Mouse (Mus musculus): Measurements from ENCODE around the gene Hoxc10.

The Hoxc10 gene

DNA sequence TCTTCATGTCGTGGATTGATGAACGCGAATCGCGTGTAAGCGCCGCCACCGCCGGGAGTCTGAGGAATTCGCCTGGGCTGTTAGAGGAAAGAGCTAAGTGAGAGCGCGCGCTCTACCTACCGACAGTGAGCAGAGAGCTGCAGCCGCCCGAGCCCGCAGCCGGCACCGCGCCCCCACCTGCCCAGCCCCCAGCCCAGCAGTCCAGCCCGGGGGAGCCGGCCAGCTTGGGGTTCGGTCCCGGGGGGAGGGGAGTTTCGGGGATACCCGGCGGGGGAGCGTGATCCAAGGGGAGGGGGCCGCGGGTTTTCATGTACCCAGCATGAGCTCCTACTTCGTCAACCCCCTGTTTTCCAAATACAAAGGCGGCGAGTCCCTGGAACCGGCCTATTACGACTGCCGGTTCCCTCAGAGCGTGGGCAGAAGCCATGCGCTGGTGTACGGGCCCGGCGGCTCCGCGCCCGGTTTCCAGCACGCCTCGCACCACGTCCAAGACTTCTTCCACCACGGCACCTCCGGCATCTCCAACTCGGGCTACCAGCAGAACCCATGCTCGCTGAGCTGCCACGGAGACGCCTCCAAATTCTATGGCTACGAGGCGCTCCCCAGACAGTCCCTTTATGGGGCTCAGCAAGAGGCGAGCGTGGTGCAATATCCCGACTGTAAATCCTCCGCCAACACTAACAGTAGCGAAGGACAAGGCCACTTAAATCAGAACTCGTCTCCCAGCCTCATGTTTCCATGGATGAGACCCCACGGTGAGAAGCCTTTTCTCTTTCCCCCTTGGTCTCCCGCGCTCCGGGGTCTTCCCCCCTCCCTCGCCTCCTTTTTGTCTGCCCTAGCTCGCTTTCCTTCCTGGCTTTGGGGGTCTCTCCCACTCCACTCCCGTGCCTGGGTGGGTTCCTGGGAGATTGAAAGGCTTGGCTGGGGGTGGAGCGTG, 24.1 kb downstream of the Hoxc10 start, which contains the start of gene Hoxc8:
TSS of gene Hoxc8 (plus strand) at position 147 of the 937 bp plus-strand sequence.
- DNase-seq (ENCODE audit: low spot score) = no peak

DNA sequence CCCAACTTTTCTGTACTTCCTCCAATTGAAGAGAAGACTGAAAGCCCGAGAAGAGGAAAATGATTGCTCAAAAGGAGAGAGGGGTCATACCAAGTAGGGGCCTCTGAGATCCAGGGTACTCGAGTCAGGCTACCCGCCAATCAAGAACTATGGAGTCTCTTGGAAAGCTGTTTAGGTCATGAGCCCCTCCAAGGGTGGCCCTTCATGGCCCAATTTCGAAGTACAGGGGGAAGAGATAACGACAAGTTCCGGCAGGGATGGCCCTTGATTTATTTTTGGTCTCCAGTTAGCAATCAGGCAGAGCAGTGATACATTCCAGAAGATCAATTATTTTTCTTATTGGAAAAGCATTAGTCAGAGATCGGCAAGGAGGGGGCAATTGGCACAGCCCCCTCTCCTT, 25.2 kb downstream of the Hoxc10 start:
- no peak for DNase-seq (ENCODE audit: low spot score)

DNA sequence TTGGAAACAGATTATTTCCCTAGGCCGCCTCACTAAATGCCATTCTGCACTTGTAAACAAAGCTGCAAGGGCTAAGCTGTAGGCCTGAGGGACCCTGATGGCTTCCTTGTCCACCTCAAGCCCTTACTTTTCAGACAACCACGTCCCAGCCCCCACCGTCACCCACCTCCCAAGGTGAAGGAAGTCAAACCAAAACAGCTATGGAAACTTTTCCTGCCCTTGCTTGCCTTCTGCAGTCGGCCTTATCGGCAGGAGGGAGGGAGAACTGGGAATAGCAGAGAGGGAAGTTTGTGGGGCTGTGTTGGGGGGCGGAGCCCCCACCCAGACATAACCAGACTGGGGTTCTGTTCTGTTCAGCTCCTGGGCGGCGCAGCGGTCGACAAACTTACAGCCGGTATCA, 25.6 kb downstream of the Hoxc10 start:
- DNase-seq (ENCODE audit: low spot score) = no peak

DNA sequence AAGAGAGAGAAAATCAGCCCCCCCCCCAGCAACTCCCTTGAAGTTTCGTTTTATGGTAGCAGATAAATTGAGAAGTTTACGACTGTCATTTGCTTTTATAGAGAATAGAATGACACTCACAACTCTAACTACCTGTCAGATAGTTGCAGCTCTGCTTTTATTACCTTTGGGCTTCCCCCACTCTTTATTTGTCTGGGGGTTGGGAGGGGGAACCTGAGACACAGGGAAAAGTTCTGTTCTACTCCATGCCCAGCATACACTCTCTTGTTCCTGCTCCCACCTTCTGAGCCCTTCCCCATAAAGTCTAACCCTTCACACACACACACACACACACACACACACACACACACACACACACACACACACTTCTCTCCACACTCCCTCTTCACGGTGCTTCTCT, 26.3 kb downstream of the Hoxc10 start:
- DNase-seq (ENCODE audit: low spot score) = no peak

DNA sequence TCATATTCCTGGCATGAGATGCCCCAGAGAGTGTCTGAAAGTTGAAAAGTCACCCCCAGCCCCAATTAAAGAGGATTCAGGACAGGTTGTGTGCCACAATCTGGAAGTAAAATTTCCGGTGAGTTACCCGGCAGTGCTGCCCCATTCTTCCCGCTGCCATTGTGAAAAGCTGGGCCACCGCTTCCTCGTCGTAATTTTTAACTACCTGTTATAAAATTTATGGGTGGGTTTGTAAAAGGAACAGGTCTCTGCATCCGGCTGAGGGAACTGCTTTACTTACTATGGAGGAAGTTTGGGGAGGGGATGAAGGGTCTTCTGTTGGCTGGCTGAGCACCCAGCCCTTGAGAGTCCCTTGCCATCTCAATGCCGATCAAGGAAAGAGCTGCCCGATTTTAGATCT, 30.0 kb downstream of the Hoxc10 start:
- no peak for DNase-seq (ENCODE audit: low spot score)

DNA sequence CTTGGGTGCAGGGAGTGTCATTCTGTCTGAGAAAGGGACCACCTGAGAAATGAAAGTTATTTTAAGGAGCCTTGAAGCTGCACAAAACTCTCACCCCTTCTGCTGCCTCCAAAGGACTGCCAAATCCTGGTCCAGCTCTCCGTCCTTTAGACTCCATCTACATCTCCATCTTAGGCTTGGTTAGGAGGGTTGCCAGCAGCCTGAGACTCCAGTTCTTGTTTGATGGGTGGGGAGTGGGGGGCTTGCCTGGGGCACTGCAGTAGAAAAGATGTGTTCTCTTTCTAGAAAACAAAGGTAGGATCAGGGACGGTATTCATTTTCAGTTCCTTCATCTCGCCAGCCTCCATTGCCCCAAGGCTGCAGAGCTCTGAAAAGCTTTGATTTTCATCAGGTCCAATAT, 30.8 kb downstream of the Hoxc10 start:
- DNase-seq (ENCODE audit: low spot score) = no peak

DNA sequence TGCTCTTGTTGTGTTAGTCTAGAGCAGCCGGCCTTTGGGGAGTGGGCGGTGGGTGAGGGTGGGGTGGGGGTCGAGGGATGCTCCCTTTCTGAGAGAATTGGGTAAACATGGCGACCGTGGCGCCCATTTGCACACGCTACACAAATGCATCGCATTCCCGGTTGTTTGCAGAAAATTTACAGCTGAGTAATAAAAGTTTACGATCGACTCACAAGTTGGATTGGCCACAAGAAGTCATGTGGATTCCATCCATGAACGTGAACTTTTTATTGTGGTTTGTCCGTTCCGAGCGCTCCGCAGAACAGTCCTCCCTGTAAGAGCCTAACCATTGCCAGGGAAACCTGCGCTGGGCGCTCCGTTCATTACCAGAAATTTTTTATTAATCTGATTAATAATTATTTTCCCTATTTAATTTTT, 31.4 kb downstream of the Hoxc10 start, which contains the start of gene Hoxc6:
TSS of gene Hoxc6 (plus strand) at position 319 of the 417 bp plus-strand sequence.
- no peak for DNase-seq (ENCODE audit: low spot score)

DNA sequence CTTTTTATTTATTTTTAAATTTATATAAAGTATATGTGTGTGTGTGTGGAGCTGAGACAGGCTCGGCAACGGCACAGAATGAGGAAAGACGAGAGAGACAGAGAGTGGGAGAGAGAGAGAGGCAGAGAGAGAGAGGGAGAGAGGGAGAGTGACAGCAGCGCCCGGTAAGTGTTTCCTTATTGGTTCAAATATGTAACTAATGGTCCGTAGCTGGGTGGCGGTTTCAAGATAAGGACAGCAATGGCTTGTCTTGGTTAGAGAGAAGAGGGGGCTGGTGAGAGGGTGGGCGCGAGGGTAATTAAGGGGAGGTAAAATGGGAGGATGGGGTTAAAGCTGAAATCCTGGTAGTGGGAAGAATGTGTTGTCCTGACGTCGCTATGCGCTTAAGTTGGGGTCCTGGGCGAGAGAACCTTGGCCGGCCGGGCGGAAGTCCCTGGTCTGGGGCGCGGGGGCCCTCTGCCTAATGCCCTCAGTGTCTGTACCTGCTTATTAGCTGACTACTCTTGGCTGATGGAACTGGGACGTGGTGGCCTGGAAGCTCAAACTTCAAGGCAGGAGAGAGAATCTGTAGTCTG, 32.1 kb downstream of the Hoxc10 start:
- no peak for DNase-seq (ENCODE audit: low spot score)

DNA sequence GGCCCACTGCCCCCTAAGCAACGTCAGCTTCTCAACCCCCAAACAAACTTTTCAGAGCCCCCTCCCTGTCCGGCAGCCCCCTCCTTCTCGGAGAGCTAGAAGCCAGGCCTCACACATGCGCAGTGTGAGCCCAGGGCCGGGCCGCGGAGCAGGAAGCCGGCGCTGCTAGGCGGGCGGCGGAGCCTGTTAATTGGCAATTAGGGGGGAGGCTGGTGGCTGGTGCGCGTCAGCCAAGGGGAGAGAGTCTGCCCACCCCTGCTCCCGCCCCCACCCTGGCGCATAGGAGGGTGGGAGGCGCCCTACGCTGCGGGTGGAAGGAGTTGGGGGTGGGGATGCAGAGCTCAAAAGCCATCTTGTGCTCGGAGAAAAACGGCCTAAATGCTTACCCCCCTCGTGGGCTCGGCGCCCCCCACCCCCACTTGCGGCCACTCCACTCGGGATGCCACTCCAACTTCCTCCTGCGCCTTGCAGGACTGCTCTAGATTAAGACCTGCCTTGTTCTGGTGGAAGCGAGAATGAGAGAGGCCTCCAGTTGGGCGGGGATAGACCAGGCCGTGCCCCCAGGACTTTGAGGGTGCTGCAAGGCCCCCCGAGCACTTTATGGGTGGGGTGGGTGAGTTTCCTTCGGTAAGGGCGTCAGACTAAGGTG, 32.7 kb downstream of the Hoxc10 start:
- no peak for DNase-seq (ENCODE audit: low spot score)

DNA sequence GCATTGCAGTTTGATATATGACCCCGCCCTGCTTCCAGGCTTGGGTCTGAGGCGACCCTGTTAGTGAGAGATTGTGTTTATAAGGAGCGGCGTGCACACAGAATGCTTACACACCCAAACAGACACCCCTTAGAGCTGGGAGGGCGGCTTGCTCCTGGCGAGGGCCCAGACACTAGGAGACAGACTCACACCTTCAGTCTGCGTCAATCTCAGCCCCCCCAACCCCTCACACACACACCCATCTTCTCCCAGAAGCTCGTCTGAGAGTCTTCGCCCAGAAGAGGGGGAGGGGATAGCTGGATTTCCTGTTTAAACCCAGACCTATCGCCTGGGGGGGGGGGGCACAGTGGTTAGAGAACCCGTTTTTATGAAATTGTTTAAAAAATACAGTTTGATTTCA, 33.4 kb downstream of the Hoxc10 start:
- DNase-seq (ENCODE audit: low spot score) = no peak

DNA sequence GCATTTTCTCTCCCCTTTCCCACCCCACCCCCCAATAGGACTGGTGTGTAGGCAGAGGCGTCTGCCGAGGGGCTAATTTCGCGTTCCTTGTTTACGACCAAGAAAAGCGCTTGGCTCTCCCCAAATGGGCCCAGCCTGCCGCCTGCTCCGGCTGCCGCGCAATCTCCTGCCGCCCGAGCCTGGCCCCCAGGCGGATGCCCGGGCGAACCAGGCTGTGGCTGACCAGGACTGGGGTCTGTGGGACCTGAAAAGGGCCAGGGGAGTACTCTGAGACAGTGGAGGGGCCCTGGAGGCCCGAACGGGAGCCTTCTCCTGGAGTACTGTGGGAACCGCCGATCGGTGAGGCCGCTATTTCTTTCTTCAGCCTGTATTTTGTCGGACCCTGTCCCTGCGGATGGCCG, 33.9 kb downstream of the Hoxc10 start:
- DNase-seq (ENCODE audit: low spot score) = no peak

DNA sequence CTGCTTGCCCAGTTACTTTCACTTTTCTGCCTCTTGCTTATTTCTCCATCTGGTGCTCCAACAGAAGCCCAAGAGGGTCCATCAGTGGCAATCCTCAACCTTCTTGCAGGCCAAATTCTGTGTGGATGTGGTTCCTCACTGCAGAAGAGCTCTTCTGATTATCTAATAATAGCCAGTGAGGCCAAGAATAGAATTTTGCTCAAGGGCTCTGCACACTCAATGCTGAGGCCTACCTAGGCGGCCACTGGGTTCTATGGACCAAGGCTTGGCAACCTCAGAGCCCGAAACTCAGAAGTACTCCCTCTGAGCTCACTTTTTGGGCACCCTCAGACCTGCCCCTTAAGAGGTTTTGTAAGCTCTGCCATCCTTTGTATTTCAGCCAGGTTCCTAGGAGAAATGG, 34.8 kb downstream of the Hoxc10 start:
- DNase-seq (ENCODE audit: low spot score) = no peak

DNA sequence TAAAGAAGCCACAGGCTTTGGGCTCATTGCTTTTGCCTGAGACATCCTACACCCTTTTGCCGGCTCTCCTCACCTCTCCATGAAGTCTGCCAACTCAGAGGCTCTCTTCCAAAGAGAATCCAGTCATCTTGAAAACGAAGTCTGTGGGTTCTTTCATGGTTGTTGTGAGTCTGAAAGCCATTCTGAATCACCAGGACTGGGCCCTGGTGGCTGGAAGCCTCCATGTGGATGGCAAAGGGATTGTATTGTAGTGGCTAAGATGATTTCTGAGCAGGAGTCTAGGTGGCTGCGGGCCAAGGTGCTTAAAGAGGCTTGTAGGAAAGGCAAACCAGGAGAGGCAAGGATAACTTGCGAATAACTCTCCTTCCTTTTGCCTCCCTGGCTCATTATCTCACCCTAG, 35.6 kb downstream of the Hoxc10 start:
- no peak for DNase-seq (ENCODE audit: low spot score)

DNA sequence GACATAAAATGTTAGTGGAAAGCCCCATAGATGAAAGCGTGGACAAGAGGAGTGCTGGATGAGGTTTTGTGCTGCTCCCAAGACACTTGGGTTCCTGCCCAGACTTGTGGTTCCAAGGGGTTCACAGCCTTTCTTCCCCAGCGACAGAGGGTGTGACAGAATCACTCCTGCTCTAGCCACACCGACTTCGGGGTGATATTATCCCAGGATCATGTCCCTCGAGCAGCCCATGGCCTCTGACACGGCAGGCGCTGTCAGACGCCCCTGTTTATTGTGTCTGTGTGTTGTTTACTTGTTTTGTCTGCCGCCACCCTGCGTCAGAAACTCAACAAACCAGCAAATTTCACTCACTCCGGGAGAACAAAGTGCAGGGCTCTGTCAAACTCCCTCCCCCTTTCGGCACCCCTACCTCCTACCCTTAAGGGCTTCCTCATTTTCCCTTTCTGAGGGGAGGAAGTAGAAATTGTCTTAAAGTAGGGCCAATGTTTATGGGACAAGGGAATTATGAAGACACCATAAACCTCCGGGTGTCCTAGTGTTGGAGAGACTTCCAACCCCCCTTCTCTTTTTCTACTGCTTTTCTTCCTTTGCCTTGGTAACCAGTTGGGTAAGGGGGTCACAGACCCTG, 36.3 kb downstream of the Hoxc10 start:
- no peak for DNase-seq (ENCODE audit: low spot score)

DNA sequence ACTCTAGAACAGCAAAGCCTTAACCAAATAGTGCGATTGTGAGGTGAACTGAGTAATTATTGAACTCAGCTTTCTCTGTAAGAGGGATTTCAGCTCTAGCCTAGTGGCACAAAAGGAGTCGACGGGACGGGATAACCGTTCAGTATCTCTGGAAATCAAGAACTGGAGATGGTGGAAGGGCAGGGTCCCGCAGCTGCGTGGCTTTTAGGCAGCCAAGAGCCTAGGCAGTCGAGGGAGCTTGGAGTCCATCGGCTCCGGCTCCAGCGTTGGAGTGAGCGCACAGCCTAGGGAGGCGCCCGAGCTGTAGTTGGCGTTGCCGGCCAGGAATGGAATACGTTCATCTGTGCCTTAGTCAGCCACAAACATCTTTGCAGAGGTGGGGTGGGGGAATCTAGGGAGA, 38.7 kb downstream of the Hoxc10 start:
- no peak for DNase-seq (ENCODE audit: low spot score)

DNA sequence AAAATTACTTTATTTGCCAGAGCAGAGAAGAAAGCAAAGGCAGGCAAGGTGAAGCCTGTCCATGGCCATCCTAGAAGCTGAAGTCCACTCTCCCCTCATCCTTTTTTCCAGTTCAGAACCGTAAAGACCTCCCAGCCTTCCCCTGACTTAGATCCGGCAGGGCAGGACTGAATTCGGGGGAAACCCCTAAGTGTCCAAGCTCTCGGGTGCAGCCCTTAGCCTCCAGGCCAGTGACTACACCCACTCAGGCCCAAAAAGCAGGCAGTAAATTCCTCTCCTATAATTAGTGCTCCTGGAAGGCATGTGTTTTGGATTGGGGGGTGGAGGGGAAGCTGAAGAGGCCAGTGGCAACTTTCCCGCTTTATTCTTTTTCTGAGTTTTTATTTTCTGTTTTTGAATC, 39.2 kb downstream of the Hoxc10 start:
- DNase-seq (ENCODE audit: low spot score) = no peak

DNA sequence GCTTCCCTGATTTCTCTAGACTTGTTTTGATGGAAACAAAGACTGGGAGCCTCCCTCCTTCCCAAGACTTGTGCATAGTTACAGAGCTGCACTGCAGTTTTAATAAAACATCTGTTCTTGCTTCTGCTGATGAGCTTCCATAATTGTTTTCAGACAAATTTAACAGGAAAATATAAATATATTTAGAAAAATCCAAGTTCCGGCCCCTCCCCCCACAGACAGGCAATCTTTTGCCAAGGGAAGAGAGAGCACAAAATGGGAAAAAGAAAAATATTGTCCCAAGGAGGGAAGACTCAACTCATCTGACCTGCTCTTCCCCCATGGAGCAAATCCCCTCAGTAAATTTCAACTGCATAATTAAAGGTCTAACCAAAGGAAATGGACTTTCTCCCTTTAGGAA, 39.7 kb downstream of the Hoxc10 start:
- DNase-seq (ENCODE audit: low spot score) = no peak

DNA sequence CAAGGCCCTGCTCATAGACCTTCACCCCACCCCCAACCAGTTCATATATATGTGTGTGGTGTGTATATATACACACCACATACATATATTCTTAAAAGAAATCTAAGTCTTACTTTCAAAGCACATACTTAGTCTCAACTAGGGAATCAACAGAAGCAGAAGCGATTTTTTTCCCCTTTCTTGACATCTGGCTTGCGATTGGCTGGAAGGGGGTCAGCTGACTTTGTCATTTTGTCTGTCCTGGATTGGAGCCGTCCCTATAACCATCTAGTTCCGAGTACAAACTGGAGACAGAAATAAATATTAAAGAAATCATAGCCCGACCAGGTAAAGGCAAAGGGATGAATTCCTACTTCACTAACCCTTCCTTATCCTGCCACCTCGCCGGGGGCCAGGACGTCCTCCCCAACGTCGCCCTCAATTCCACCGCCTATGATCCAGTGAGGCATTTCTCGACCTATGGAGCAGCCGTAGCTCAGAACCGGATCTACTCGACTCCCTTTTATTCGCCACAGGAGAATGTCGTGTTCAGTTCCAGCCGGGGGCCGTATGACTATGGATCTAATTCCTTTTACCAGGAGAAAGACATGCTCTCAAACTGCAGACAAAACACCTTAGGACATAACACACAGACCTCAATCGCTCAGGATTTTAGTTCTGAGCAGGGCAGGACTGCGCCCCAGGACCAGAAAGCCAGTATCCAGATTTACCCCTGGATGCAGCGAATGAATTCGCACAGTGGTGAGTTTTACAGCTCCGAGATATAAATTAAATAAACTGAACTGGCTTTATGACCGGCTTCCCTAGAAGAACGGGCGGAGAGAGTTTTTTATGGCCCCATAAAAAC, 42.9 kb downstream of the Hoxc10 start:
- no peak for DNase-seq (ENCODE audit: low spot score)

DNA sequence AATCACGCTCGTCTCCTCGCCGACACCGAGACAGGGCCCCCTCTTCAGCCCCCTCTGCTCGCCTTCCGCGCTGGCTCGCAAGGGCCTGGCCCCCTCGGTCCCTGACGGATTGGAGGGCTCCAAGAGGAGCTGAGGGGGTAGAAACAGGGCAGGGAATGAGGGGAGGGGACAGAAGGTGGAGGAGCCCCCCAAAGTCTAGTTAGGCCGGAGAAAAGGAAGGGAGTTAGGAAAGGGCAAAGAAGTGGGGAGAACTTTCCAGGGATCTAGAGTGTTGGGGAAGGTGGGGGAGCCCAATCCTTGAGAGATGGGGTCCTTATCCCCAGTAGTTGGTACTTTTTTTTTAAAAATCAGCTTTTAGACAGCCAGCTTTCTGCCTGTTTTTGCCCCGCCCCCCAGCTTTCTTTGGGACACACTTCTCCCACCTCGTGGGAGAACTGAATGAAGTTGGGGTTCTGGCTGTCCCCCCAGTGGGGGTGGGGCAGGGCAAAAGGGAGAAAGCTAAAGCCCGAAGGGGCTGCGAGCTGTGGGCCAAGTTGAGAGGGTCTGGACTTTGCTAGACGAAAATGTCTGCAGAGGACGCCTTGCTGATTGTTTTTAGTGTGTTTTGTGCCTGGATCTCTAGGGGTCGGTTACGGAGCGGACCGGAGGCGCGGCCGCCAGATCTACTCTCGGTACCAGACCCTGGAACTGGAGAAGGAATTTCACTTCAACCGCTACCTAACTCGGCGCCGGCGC, 43.7 kb downstream of the Hoxc10 start:
- DNase-seq (ENCODE audit: low spot score) = no peak

DNA sequence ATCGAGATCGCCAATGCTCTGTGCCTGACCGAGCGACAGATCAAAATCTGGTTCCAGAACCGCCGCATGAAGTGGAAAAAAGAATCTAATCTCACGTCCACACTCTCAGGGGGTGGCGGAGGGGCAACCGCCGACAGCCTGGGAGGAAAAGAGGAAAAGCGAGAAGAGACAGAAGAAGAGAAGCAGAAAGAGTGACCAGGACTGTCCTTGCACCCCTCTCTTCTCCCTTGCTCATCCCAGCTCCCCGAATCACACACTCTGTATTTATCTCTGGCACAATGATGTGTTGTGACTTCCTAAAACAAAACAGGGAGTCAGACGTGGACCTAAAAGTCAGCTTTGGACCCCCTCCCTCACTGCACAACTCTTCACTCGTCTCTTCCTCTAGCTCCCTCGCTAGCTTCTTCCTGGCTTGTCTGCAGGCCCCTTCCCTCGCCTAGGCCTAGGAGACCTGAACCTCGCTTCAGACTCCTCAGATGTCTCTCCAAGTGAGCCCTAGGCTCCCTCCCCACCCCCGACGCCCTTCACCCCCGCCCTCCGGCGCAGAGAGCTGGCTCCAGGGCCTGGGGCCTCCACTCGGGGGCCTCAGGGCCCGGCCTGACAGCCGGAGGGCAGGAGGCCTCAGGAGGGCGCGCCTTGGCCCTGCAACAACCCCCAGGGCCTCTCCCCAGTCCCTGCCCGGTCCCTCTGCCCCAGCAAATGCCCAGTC, 44.4 kb downstream of the Hoxc10 start:
- no peak for DNase-seq (ENCODE audit: low spot score)

Data from layer of hippocampus, adult 9-10 months (tissue).